Mouse (Mus musculus): ENCODE measurements around the gene Ntf5.
"Not testable (repeated sequence)": the region's sequence is repeated elsewhere in the genome, so short reads cannot be mapped to it uniquely, and the experiment has no call there.

The Ntf5 gene

DNA sequence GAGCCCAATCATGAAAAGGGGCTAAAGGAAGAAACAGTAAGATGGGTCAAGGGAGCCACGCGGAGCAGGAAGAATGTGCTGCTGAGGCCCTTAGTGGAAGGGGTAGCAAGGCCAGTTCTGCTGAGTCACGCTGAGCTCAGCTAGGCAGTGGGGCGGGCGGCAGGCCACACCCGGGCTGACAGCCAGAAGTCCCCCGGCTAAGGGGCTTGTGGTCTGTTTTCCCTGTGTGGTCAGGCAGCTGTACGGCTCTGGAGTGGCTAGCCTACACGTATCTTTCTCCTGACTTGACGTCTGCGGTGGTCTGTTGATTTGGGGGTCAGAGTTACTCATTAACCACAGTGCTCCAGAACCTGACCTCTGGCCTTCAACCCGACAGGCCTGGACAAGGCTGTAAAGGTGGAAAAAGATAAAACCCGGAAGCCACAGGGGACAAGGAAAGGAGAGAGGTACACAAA is 47.4 kb downstream of the Ntf5 start:
- DNase-seq (ENCODE audit: extremely low read depth, low read depth, low spot score): no peak

DNA sequence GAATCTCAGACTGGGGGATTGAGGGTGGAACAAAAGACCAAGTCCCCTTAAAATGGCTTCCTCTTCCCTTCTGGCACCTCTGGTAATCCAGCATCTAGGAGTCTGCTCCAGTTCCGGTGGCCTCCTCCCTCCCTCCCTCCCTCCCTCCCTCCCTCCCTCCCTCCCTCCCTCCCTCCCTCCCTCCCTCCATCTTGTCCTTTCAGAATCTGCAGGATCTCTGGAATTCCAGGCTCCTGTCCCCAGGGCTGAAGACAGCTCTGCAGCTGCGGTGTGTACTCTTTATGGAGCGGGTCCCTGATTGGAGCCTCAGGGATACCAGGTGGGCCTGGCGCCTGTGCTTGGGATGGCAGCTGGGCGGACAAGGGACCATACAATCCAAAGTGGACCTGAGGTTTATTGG is 47.8 kb downstream of the Ntf5 start:
- no peak for DNase-seq (ENCODE audit: extremely low read depth, low read depth, low spot score)

DNA sequence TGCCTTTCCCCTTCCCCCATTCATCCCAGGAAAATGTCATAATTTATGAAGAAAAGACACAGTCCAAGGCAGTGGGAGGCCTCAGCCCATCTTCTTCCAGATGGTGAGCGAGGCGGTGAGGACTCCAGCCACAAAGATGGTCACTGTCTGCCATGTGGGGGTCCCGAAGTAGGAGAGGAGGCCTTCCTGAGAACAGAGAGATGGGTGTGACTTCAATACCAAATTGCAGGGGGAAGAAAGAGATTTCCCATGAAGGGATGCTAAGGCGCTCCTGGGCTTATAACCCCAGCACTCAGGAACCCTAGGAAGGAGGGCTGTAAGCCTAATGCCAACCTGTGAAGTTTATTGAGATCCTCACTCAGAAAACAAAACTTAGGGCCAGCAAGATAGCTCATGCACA is 48.3 kb downstream of the Ntf5 start:
- DNase-seq (ENCODE audit: extremely low read depth, low read depth, low spot score): no peak

DNA sequence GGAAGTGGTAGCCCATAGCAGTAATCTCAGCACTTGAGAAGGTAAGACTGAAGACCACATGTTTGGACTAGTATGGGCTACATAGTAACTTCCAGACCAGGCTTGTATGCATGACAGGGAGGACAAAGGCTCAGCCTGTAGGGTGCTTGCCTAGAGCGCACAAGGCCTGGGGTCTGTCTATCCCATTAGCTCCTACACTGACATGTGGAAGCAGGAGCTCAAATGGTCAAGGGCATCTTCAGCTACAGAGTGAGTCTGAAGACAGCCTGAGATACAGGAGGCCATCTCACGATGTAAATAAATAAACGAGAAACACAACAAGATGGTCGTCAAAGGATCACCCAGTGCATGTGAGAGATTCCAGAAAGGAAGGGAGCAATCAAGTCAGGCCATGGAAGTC is 48.8 kb downstream of the Ntf5 start:
- no peak for DNase-seq (ENCODE audit: extremely low read depth, low read depth, low spot score)

DNA sequence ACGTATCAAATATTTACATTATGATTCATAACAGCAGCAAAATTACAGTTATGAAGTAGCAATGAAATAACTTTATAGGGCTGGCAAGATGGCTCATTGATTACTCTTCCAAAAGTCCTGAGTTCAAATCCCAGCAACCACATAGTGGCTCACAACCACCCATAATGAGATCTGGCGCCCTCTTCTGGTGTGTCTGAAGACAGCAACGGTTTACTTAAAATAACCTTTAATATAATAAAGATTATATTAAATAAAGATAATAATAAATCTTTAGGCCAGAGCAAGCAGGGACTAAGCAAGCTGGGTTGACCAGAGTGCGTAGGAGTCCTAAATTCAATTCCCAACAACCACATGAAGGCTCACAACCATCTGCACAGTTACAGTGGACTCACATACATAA is 49.4 kb downstream of the Ntf5 start:
- not testable (repeated sequence) for DNase-seq (ENCODE audit: extremely low read depth, low read depth, low spot score)

DNA sequence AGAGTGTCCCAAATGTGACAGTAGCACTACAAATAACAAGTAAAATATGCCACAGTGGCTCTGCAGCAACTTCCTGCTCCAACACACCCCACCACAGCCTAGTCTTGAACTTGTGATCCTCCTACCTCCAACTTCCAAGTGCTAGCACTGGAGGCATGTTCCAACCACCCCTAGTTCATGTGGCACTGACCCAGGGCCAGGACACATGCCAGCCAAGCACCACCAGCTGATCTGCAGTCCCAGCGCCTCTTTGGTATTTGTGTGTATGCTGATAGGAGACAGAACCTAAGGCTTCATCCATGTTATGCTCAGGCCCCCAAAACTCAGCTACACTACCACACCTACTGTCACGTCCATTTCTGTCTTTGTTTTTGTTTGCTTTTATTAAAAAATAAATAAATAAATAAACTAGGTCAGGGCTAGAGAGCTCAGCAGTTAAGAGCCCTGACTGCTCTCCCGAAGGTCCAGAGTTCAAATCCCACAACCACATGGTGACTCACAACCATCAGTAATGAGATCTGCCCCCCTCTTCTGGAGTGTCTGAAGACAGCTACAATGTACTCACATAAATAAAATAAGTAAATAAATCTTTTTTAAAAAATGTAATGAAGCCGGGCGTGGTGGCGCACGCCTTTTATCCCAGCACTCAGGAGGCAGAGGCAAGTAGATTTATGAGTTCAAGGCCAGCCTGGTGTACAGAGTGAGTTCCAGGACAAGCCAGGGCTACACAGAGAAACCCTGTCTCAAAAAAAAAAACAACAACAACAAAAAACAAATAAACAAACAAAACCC is 50.7 kb downstream of the Ntf5 start:
- no peak for DNase-seq (ENCODE audit: extremely low read depth, low read depth, low spot score)

DNA sequence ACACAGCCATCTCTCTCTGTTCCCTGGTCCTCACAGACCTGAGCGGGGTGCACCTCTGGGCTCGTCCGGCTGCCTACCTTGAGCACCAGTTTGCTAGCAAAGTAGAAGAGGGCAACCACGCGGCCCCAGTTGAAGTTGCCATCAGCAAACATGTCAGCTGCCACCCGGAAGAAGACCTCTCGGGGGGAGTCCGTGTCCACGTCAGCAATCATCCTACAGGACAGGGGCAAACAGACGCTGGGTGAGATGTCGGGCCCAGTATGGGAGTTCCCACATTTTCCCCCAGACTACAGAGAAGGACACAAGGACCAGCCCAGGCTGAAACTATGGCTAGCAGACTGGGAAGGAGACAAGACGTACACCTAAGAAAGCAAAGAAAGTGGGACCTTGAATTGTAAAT is 51.6 kb downstream of the Ntf5 start:
- no peak for DNase-seq (ENCODE audit: extremely low read depth, low read depth, low spot score)

DNA sequence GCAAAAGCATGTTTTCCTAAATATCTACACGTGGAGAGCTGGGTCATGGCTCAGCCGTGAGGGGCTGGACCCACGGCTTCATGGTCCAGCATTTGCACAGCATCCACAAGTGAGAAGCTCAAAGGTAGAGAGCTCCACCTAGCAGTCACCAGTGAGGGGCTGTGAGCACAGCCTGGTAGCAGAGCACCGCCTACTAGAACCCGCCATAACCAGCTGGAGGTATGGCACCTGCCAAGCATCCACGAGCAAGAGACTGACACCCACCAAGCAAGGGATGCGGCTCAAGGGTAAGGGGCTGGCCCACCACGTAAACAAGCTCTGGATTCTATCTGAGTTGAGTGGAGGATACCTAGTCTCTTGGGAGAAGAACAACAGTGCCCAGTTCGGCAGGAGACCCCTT is 52.1 kb downstream of the Ntf5 start:
- DNase-seq (ENCODE audit: extremely low read depth, low read depth, low spot score): no peak

DNA sequence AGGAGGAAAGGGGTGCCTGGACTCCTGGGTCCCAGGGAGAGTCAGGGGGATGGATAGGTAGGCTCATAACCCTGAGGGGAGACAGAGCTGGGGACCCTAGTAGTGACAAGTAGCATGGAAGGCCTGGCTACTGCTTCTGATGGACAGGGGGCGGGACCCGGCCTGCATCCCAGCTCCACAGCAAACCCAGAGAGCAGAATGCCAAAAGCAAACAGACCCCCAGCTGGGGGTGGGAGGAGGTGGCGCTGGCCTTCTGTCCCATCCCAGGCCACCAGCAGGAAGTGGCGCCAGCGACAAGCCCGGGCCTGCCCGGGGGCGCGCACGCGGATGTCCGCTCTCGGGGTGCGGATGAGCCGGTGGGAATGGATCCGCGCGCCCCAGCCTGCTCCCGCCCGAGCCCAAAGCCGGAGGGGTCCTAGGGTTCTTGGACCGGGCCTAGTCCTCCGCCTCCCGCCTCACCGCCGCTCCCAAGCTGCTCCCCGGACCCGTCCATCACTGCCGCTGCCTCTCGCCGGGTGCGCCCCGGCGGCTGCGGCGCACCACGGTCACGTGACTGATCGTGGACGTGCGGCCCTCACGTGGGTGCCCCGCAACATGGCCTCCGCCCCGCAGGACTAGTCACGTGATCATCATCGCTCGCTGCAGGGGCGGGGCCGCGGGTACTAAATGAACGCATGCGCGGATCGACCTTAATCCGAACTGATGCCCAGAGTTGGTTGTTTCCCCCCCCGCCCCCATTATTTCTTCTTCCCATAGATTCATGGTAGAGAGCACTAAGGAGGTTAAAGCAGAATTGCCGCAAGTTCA is 53.0 kb downstream of the Ntf5 start, which contains the start of gene Bax:
Bax (minus strand) TSS at position 616 of the 807 bp plus-strand sequence.
- DNase-seq (ENCODE audit: extremely low read depth, low read depth, low spot score): no peak

All from fat pad, adult 2 months (tissue).